Comparison of ENCODE assay signal across 35 mouse cellular contexts in the genomic region with DNA sequence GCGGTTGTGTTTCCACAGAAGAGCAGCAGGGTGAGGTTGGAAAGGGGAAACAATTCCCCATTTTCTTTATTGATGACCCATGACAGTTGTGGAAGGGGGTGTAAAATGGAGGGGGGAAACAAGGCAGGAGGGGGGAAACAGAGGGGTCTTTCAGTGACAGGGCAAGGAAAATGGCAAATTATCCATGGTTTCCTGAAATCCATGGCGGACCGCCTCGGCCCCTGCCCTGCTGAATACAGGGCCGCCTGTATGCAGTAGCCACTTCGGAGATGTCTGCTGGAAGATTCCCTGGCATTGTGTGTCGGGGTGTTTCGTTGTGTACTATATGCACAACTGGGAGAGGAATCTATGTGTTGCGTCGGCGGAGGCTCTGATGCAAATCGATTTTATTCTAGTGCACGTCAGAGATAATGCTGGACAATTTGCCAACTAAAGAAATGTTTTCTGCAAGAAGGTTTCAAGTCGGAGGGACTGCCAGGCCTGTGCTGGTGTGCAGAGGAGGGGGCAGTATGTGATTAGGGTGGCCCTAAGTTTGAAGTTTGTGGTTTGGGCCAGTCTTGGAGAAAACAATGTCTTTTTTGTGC. TPM values are rescaled to one million over a fixed set of nuclear protein-coding genes. Genes with fewer than 3 reads are reported as not detected.
DNase-seq lines count a peak whose midpoint lies in the region; ATAC-seq and TF ChIP-seq lines count a peak whose summit lies in the region.
"Had no signal": no experiment of that assay in that cellular context is flagged by ENCODE, and none has a peak within 500 bp of the region (broad histone marks: within the 10 kb centered on the region; RNA-seq: fewer than 3 reads in every experiment).

No protein-coding gene starts in this region.

- H3K27ac ChIP-seq in hindbrain, embryonic 11.5 days (ENCODE audit: low read depth, low read length) = peak overlapping the region; percentile 37; the same call in 1 of the 2 replicates
- H3K27ac ChIP-seq in hindbrain, embryonic 13.5 days = no peak overlapping the region
- H3K27ac ChIP-seq in midbrain, embryonic 12.5 days (replicated peaks) = peak overlapping the region; percentile 49
- no peak overlapping the region for H3K27ac ChIP-seq in midbrain, postnatal 0 days (ENCODE audit: low read depth, low read length)
- peak overlapping the region; percentile 58; the same call in 1 of the 2 replicates for H3K27ac ChIP-seq in neural tube, embryonic 11.5 days (ENCODE audit: low read depth, low read length)
- H3K27ac ChIP-seq: embryonic facial prominence, embryonic 12.5 days; heart, embryonic 10.5 days; heart, embryonic 15.5 days; hindbrain, embryonic 15.5 days; intestine, embryonic 15.5 days; kidney, postnatal 0 days; limb, embryonic 15.5 days; liver, embryonic 13.5 days; stomach, embryonic 15.5 days had no signal

- DNase-seq in hindbrain, embryonic 11.5 days (ENCODE audit: low spot score) = peak; percentile 51
- no peak for DNase-seq in midbrain, postnatal 0 days (ENCODE audit: low spot score)
- peak; percentile 60 for DNase-seq in embryo, embryonic 10.5 days (ENCODE audit: low spot score)
- DNase-seq in neural tube, embryonic 11.5 days (ENCODE audit: low spot score) = peak; percentile 61
- DNase-seq in heart, adult 18-20 months = no peak
- DNase-seq: adrenal gland, postnatal 14 days; cerebellum, adult 11-12 months; cerebellum, adult 9-11 months; gastrocnemius, postnatal 14 days; kidney, adult 8-10 months; kidney, postnatal 4 days; liver, embryonic 13.5 days; lung, adult 18-20 months; lung, postnatal 4 days; retina, postnatal 1 day; right cerebral cortex, postnatal 14 days; thymus, postnatal 14 days had no signal

- peaks cover 33% of the 10 kb centered on the region for H3K4me1 ChIP-seq in hindbrain, embryonic 11.5 days (replicated peaks; ENCODE audit: control insufficient read depth, insufficient read depth, low read length)
- H3K4me1 ChIP-seq in hindbrain, embryonic 13.5 days (replicated peaks) = peaks cover 54% of the 10 kb centered on the region
- H3K4me1 ChIP-seq in midbrain, embryonic 12.5 days = peaks cover 74% of the 10 kb centered on the region
- H3K4me1 ChIP-seq in midbrain, postnatal 0 days (ENCODE audit: insufficient read depth, low read length) = peaks cover 6% of the 10 kb centered on the region; the same call in 1 of the 2 replicates
- peaks cover 37% of the 10 kb centered on the region for H3K4me1 ChIP-seq in neural tube, embryonic 11.5 days (ENCODE audit: control insufficient read depth, insufficient read depth, low read length)
- H3K4me1 ChIP-seq: liver, embryonic 13.5 days had no signal

- H3K9me3 ChIP-seq in hindbrain, embryonic 11.5 days (ENCODE audit: control insufficient read depth, low read length) = no peaks in the 10 kb centered on the region
- H3K9me3 ChIP-seq in hindbrain, embryonic 13.5 days = no peaks in the 10 kb centered on the region
- H3K9me3 ChIP-seq in midbrain, embryonic 12.5 days = no peaks in the 10 kb centered on the region
- H3K9me3 ChIP-seq in midbrain, postnatal 0 days (ENCODE audit: low read length) = no peaks in the 10 kb centered on the region
- H3K9me3 ChIP-seq in neural tube, embryonic 11.5 days (ENCODE audit: control insufficient read depth, low read length) = no peaks in the 10 kb centered on the region
- H3K9me3 ChIP-seq: embryonic facial prominence, embryonic 12.5 days; heart, embryonic 10.5 days; heart, embryonic 15.5 days; hindbrain, embryonic 15.5 days; intestine, embryonic 15.5 days; limb, embryonic 15.5 days; liver, embryonic 13.5 days; stomach, embryonic 15.5 days had no signal

- H3K36me3 ChIP-seq in hindbrain, embryonic 11.5 days (ENCODE audit: control insufficient read depth, insufficient read depth, low read length) = no peaks in the 10 kb centered on the region
- no peaks in the 10 kb centered on the region for H3K36me3 ChIP-seq in hindbrain, embryonic 13.5 days
- H3K36me3 ChIP-seq in midbrain, embryonic 12.5 days = no peaks in the 10 kb centered on the region
- H3K36me3 ChIP-seq in midbrain, postnatal 0 days (ENCODE audit: insufficient read depth, low read length) = no peaks in the 10 kb centered on the region
- no peaks in the 10 kb centered on the region for H3K36me3 ChIP-seq in neural tube, embryonic 11.5 days (ENCODE audit: control insufficient read depth, insufficient read depth, low read length)
- H3K36me3 ChIP-seq: embryonic facial prominence, embryonic 12.5 days; heart, embryonic 10.5 days; heart, embryonic 15.5 days; hindbrain, embryonic 15.5 days; intestine, embryonic 15.5 days; limb, embryonic 15.5 days; liver, embryonic 13.5 days; stomach, embryonic 15.5 days had no signal

- H3K4me3 ChIP-seq in hindbrain, embryonic 11.5 days (ENCODE audit: low read depth, low read length) = no peak overlapping the region
- no peak overlapping the region for H3K4me3 ChIP-seq in hindbrain, embryonic 13.5 days
- no peak overlapping the region for H3K4me3 ChIP-seq in midbrain, embryonic 12.5 days
- no peak overlapping the region for H3K4me3 ChIP-seq in midbrain, postnatal 0 days (ENCODE audit: low read depth, low read length)
- H3K4me3 ChIP-seq in neural tube, embryonic 11.5 days (ENCODE audit: low read depth, low read length) = no peak overlapping the region
- H3K4me3 ChIP-seq: embryonic facial prominence, embryonic 12.5 days; heart, embryonic 10.5 days; heart, embryonic 15.5 days; hindbrain, embryonic 15.5 days; intestine, embryonic 15.5 days; limb, embryonic 15.5 days; liver, embryonic 13.5 days; stomach, embryonic 15.5 days had no signal

- 5% methylated on average over 14 of the region's 14 CpGs for WGBS in hindbrain, embryonic 11.5 days
- 4% methylated on average over 14 of the region's 14 CpGs for WGBS in hindbrain, embryonic 13.5 days
- 2% methylated on average over 14 of the region's 14 CpGs for WGBS in midbrain, embryonic 12.5 days
- WGBS in midbrain, postnatal 0 days = 15% methylated on average over 14 of the region's 14 CpGs
- 4% methylated on average over 14 of the region's 14 CpGs for WGBS in neural tube, embryonic 11.5 days

- no peak overlapping the region for H3K9ac ChIP-seq in hindbrain, embryonic 11.5 days (ENCODE audit: low read depth, low read length)
- no peak overlapping the region for H3K9ac ChIP-seq in hindbrain, embryonic 13.5 days
- no peak overlapping the region for H3K9ac ChIP-seq in midbrain, embryonic 12.5 days (replicated peaks)
- no peak overlapping the region for H3K9ac ChIP-seq in midbrain, postnatal 0 days (replicated peaks; ENCODE audit: low read length, poor library complexity, severe bottlenecking)
- no peak overlapping the region for H3K9ac ChIP-seq in neural tube, embryonic 11.5 days (ENCODE audit: low read length)
- H3K9ac ChIP-seq: embryonic facial prominence, embryonic 12.5 days; heart, embryonic 15.5 days; hindbrain, embryonic 15.5 days; intestine, embryonic 15.5 days; limb, embryonic 15.5 days; liver, embryonic 13.5 days; stomach, embryonic 15.5 days had no signal

- ATAC-seq in hindbrain, embryonic 11.5 days (ENCODE audit: low FRiP score) = peak; percentile 17; the same call in 1 of the 2 replicates
- no peak for ATAC-seq in hindbrain, embryonic 13.5 days (ENCODE audit: low FRiP score)
- ATAC-seq in midbrain, embryonic 12.5 days (ENCODE audit: low FRiP score, low read depth) = no peak
- ATAC-seq in midbrain, postnatal 0 days (ENCODE audit: low FRiP score) = no peak
- no peak for ATAC-seq in neural tube, embryonic 11.5 days (ENCODE audit: insufficient read depth, low FRiP score, low TSS enrichment)
- ATAC-seq: CD4-positive, CD25-positive, alpha-beta regulatory T cell, adult 4 months; intestine, embryonic 15.5 days; lung, postnatal 0 days had no signal

- H3K27me3 ChIP-seq in hindbrain, embryonic 11.5 days (ENCODE audit: control insufficient read depth, insufficient read depth, low read length) = peaks cover 90% of the 10 kb centered on the region
- peaks cover 99% of the 10 kb centered on the region for H3K27me3 ChIP-seq in hindbrain, embryonic 13.5 days
- H3K27me3 ChIP-seq in midbrain, embryonic 12.5 days = peaks cover 93% of the 10 kb centered on the region
- peaks cover 77% of the 10 kb centered on the region for H3K27me3 ChIP-seq in midbrain, postnatal 0 days (ENCODE audit: insufficient read depth, low read length)
- peaks cover 94% of the 10 kb centered on the region for H3K27me3 ChIP-seq in neural tube, embryonic 11.5 days (ENCODE audit: control insufficient read depth, insufficient read depth, low read length)

- H3K4me2 ChIP-seq in hindbrain, embryonic 11.5 days (replicated peaks; ENCODE audit: low read depth, low read length) = no peak overlapping the region
- H3K4me2 ChIP-seq in hindbrain, embryonic 13.5 days = no peak overlapping the region
- H3K4me2 ChIP-seq in midbrain, embryonic 12.5 days (replicated peaks) = peak overlapping the region; percentile 62
- no peak overlapping the region for H3K4me2 ChIP-seq in midbrain, postnatal 0 days (ENCODE audit: low read depth, low read length, poor library complexity, severe bottlenecking)
- H3K4me2 ChIP-seq in neural tube, embryonic 11.5 days (ENCODE audit: low read depth) = peak overlapping the region; percentile 7; the same call in 1 of the 2 replicates
- H3K4me2 ChIP-seq: embryonic facial prominence, embryonic 12.5 days; heart, embryonic 15.5 days; hindbrain, embryonic 15.5 days; intestine, embryonic 15.5 days; limb, embryonic 15.5 days; liver, embryonic 13.5 days; stomach, embryonic 15.5 days had no signal

- TF ChIP-seq CTCF in midbrain, postnatal 0 days (IDR thresholded peaks at IDR 0.05) = no peak

RNA-seq across cellular contexts. Expression of gene Neurog1, which starts 4.8 kb away (rescaled TPM):
- polyA plus RNA-seq in hindbrain, embryonic 11.5 days (2014; fragmentation: Nextera tagmentation; extraction: Ambion mirVana) = 30.6 and 37.4 TPM in 2 replicates
- polyA plus RNA-seq in hindbrain, embryonic 13.5 days (2015; fragmentation: Nextera tagmentation; extraction: Ambion mirVana) = 5.9 and 9.8 TPM in 2 replicates
- 38.0 and 38.8 TPM in 2 replicates for polyA plus RNA-seq in midbrain, embryonic 12.5 days (2016; fragmentation: Nextera tagmentation; extraction: Ambion mirVana)
- total RNA-seq in midbrain, postnatal 0 days (2014; rRNA removed) = not detected in 2 replicates
- polyA plus RNA-seq in midbrain, postnatal 0 days (2015; fragmentation: Nextera tagmentation; extraction: Ambion mirVana) = not detected in 2 replicates
- 37.3 and 44.0 TPM in 2 replicates for polyA plus RNA-seq in neural tube, embryonic 11.5 days (2014; fragmentation: Nextera tagmentation; extraction: Ambion mirVana)
- not detected for total RNA-seq in heart, adult 18-20 months (2021)
- total RNA-seq: adrenal gland, postnatal 14 days; gastrocnemius, postnatal 14 days; granulocyte monocyte progenitor cell, adult 5-6 weeks; heart, postnatal 25 days; left cerebral cortex, adult 8-10 months; left cerebral cortex, postnatal 36 days; megakaryocyte-erythroid progenitor cell, adult 5-6 weeks had no signal
- polyA plus RNA-seq: CD4-positive, CD25-positive, alpha-beta regulatory T cell, adult 4 months; heart, embryonic 15.5 days; intestine, embryonic 15.5 days; kidney, postnatal 0 days; limb, embryonic 15.5 days; liver, embryonic 13.5 days; lung, postnatal 0 days; small intestine, adult 2 months; stomach, embryonic 15.5 days had no signal

RNA-seq across cellular contexts. Expression of gene Cxcl14, which starts 39.5 kb away (rescaled TPM):
- 19.3 and 23.4 TPM in 2 replicates for polyA plus RNA-seq in hindbrain, embryonic 11.5 days (2014; fragmentation: Nextera tagmentation; extraction: Ambion mirVana)
- 4.9 and 8.2 TPM in 2 replicates for polyA plus RNA-seq in hindbrain, embryonic 13.5 days (2015; fragmentation: Nextera tagmentation; extraction: Ambion mirVana)
- polyA plus RNA-seq in midbrain, embryonic 12.5 days (2016; fragmentation: Nextera tagmentation; extraction: Ambion mirVana) = 27.5 and 37.6 TPM in 2 replicates
- total RNA-seq in midbrain, postnatal 0 days (2014; rRNA removed) = 31.5 and 34.1 TPM in 2 replicates
- polyA plus RNA-seq in midbrain, postnatal 0 days (2015; fragmentation: Nextera tagmentation; extraction: Ambion mirVana) = 32.7 and 37.0 TPM in 2 replicates
- polyA plus RNA-seq in neural tube, embryonic 11.5 days (2014; fragmentation: Nextera tagmentation; extraction: Ambion mirVana) = 35.7 and 42.4 TPM in 2 replicates
- 1 to 10 TPM; 7.0 to 7.9 TPM for total RNA-seq in heart, adult 18-20 months (2021)
- total RNA-seq: granulocyte monocyte progenitor cell, adult 5-6 weeks; megakaryocyte-erythroid progenitor cell, adult 5-6 weeks had no signal
- polyA plus RNA-seq: CD4-positive, CD25-positive, alpha-beta regulatory T cell, adult 4 months had no signal

Comparison
In these comparisons a context has a peak if more than half of its experiments do, and no peak if none do; other contexts are left out.
1. H3K27ac ChIP-seq: peak in hindbrain, embryonic 11.5 days (single experiment), midbrain, embryonic 12.5 days (single experiment) and neural tube, embryonic 11.5 days (single experiment); none in hindbrain, embryonic 13.5 days (single experiment) and midbrain, postnatal 0 days (single experiment).
2. H3K4me2 ChIP-seq: peak in midbrain, embryonic 12.5 days (single experiment) and neural tube, embryonic 11.5 days (single experiment); none in hindbrain, embryonic 11.5 days (single experiment), hindbrain, embryonic 13.5 days (single experiment) and midbrain, postnatal 0 days (single experiment).
3. DNase-seq: peak in hindbrain, embryonic 11.5 days (single experiment), embryo, embryonic 10.5 days (single experiment) and neural tube, embryonic 11.5 days (single experiment); none in midbrain, postnatal 0 days (single experiment) and heart, adult 18-20 months (0 of 2).